Mouse (Mus musculus) heart, embryonic 12.5 days (tissue): Measurements from ENCODE around the gene Ebf1. TPM values are rescaled to one million over a fixed set of nuclear protein-coding genes. Genes with fewer than 3 reads are reported as not detected.

Experiments used
- ATAC-seq: fragments of 200-750 bp; cut with Nextera tagmentation; 2 replicates; pipeline ENCODE4 v1.8.0; 2017; ENCODE audit warnings: moderate TSS enrichment, moderate library complexity; ENCODE audit not compliant: insufficient number of reproducible peaks, low FRiP score
- H3K27ac ChIP-seq: fragments of 300-500 bp; sonication (generic); 2 replicates; pipeline ENCODE4 v1.5.1; 2016; ENCODE audit warnings: mild to moderate bottlenecking, moderate library complexity; ENCODE audit not compliant: poor library complexity, severe bottlenecking
- H3K27me3 ChIP-seq: fragments of 300-500 bp; sonication (generic); replicated peaks from 2 replicates; pipeline ENCODE4 v1.6.1; 2016; ENCODE audit warnings: mild to moderate bottlenecking, moderate library complexity
- H3K36me3 ChIP-seq: fragments of 300-500 bp; sonication (generic); 2 replicates; pipeline ENCODE4 v1.6.1; 2016; ENCODE audit warnings: mild to moderate bottlenecking, moderate library complexity
- H3K4me1 ChIP-seq: fragments of 300-500 bp; sonication (generic); replicated peaks from 2 replicates; pipeline ENCODE4 v1.6.1; 2016; ENCODE audit warnings: mild to moderate bottlenecking
- H3K4me2 ChIP-seq: fragments of 300-500 bp; sonication (generic); 2 replicates; pipeline ENCODE4 v1.6.1; 2016; ENCODE audit warnings: mild to moderate bottlenecking, moderate library complexity
- H3K4me3 ChIP-seq: fragments of 300-500 bp; sonication (generic); 2 replicates; pipeline ENCODE4 v1.5.1; 2016; ENCODE audit warnings: mild to moderate bottlenecking
- H3K9ac ChIP-seq: fragments of 300-500 bp; sonication (generic); 2 replicates; pipeline ENCODE4 v1.6.1; 2016; ENCODE audit warnings: mild to moderate bottlenecking, moderate library complexity
- H3K9me3 ChIP-seq: fragments of 300-500 bp; sonication (generic); replicated peaks from 2 replicates; pipeline ENCODE4 v1.6.1; 2016; ENCODE audit warnings: mild to moderate bottlenecking, moderate library complexity
- WGBS: fragments of 180-500 bp; shearing (Covaris S2); methylation state at CpG from one replicate; pipeline ENCODE4 v1.1.7; 2016; 5-methylcytosine and 5-hydroxymethylcytosine counted together
- polyA plus RNA-seq: library from polyadenylated mRNA; unstranded; fragments of >200 nt; fragmentation: Nextera tagmentation; extraction: Ambion mirVana; gene quantifications from 2 replicates; pipeline ENCODE4 v1.2.1, GENCODE M21; 2016

The Ebf1 gene
- polyA plus RNA-seq, 1 experiment from 2014 or later: 13.9 TPM

GRCm38 (mm10) chr11:44665741-44666531 is 48.8 kb downstream of the Ebf1 start:
- Histone ChIP-seq H3K4me3 (no peak overlapping the region), H3K4me2 (peak overlapping the region; percentile 72), H3K27me3 (no peaks in the 10 kb centered on the region), H3K9me3 (no peaks in the 10 kb centered on the region), H3K27ac (peak overlapping the region; percentile 72), H3K9ac (no peak overlapping the region), H3K36me3 (no peaks in the 10 kb centered on the region), H3K4me1 (peaks cover 31% of the 10 kb centered on the region)
- WGBS: 44% methylated on average over 7 of the region's 7 CpGs
- ATAC-seq: no peak

- Histone ChIP-seq H3K36me3 (no peaks in the 10 kb centered on the region), H3K4me1 (peaks cover 30% of the 10 kb centered on the region)
- 40% methylated on average over 4 of the region's 4 CpGs for WGBS
Measured at GRCm38 (mm10) chr11:44666741-44667140, 49.6 kb downstream of the Ebf1 start.

GRCm38 (mm10) chr11:44681306-44681705 is 64.2 kb downstream of the Ebf1 start:
- WGBS: 67% methylated on average over 2 of the region's 2 CpGs

More at GRCm38 (mm10) chr11:44666741-44667140, 49.6 kb downstream of the Ebf1 start:
- no peak overlapping the region for H3K4me2 ChIP-seq
- no peak overlapping the region for H3K9ac ChIP-seq
- ATAC-seq: no peak
- no peak overlapping the region for H3K4me3 ChIP-seq
- no peak overlapping the region for H3K27ac ChIP-seq
- H3K27me3 ChIP-seq: no peaks in the 10 kb centered on the region
- H3K9me3 ChIP-seq: no peaks in the 10 kb centered on the region

GRCm38 (mm10) chr11:44681995-44682394 is 64.9 kb downstream of the Ebf1 start:
- Histone ChIP-seq H3K36me3 (no peaks in the 10 kb centered on the region), H3K4me3 (no peak overlapping the region), H3K9ac (no peak overlapping the region), H3K4me2 (no peak overlapping the region), H3K27me3 (no peaks in the 10 kb centered on the region), H3K9me3 (no peaks in the 10 kb centered on the region), H3K4me1 (peaks cover 24% of the 10 kb centered on the region), H3K27ac (no peak overlapping the region)
- ATAC-seq: no peak
- WGBS: 89% methylated on average over 4 of the region's 4 CpGs

More at GRCm38 (mm10) chr11:44681306-44681705, 64.2 kb downstream of the Ebf1 start:
- no peak overlapping the region for H3K4me3 ChIP-seq
- peaks cover 24% of the 10 kb centered on the region for H3K4me1 ChIP-seq
- no peaks in the 10 kb centered on the region for H3K27me3 ChIP-seq
- no peaks in the 10 kb centered on the region for H3K9me3 ChIP-seq
- no peak overlapping the region for H3K4me2 ChIP-seq
- ATAC-seq: no peak
- no peak overlapping the region for H3K9ac ChIP-seq
- no peak overlapping the region for H3K27ac ChIP-seq
- no peaks in the 10 kb centered on the region for H3K36me3 ChIP-seq

- Histone ChIP-seq H3K4me2 (peak overlapping the region; percentile 7; the same call in 1 of the 2 replicates), H3K4me1 (peaks cover 24% of the 10 kb centered on the region), H3K4me3 (no peak overlapping the region), H3K9me3 (no peaks in the 10 kb centered on the region), H3K27ac (no peak overlapping the region), H3K9ac (no peak overlapping the region), H3K27me3 (no peaks in the 10 kb centered on the region), H3K36me3 (no peaks in the 10 kb centered on the region)
- 45% methylated on average over 18 of the region's 18 CpGs for WGBS
- no peak for ATAC-seq
Measured at GRCm38 (mm10) chr11:44682703-44683539, 65.8 kb downstream of the Ebf1 start.

GRCm38 (mm10) chr11:44684486-44685076 is 67.5 kb downstream of the Ebf1 start:
- no peak for ATAC-seq
- Histone ChIP-seq H3K27me3 (no peaks in the 10 kb centered on the region), H3K9ac (peak overlapping the region; percentile 45; the same call in 1 of the 2 replicates), H3K4me1 (peaks cover 30% of the 10 kb centered on the region), H3K4me2 (peak overlapping the region; percentile 49), H3K4me3 (no peak overlapping the region), H3K27ac (peak overlapping the region; percentile 45), H3K9me3 (no peaks in the 10 kb centered on the region), H3K36me3 (no peaks in the 10 kb centered on the region)
- WGBS: 46% methylated on average over 20 of the region's 20 CpGs

- H3K9me3 ChIP-seq: no peaks in the 10 kb centered on the region
- 28% methylated on average over 3 of the region's 3 CpGs for WGBS
- peak overlapping the region; percentile 45; the same call in 1 of the 2 replicates for H3K27ac ChIP-seq
- no peak for ATAC-seq
- H3K4me2 ChIP-seq: peak overlapping the region; percentile 49; the same call in 1 of the 2 replicates
- no peaks in the 10 kb centered on the region for H3K36me3 ChIP-seq
- no peak overlapping the region for H3K9ac ChIP-seq
- H3K27me3 ChIP-seq: no peaks in the 10 kb centered on the region
- no peak overlapping the region for H3K4me3 ChIP-seq
- H3K4me1 ChIP-seq: peaks cover 35% of the 10 kb centered on the region
Measured at GRCm38 (mm10) chr11:44685129-44685528, 68.0 kb downstream of the Ebf1 start.

- H3K9me3 ChIP-seq: no peaks in the 10 kb centered on the region
- peaks cover 37% of the 10 kb centered on the region for H3K4me1 ChIP-seq
- no peaks in the 10 kb centered on the region for H3K36me3 ChIP-seq
- H3K27me3 ChIP-seq: no peaks in the 10 kb centered on the region
- peak overlapping the region; percentile 31; the same call in 1 of the 2 replicates for H3K9ac ChIP-seq
- peak overlapping the region; percentile 53 for H3K4me2 ChIP-seq
- peak overlapping the region; percentile 30 for H3K4me3 ChIP-seq
- no peak for ATAC-seq
- WGBS: 26% methylated on average over 21 of the region's 21 CpGs
- 0 out of 2 replicates have a peak overlapping the region, but pooled peaks have one; percentile 25 for H3K27ac ChIP-seq
Measured at GRCm38 (mm10) chr11:44685911-44686361, 68.8 kb downstream of the Ebf1 start.

GRCm38 (mm10) chr11:44686378-44686777 is 69.3 kb downstream of the Ebf1 start:
- no peaks in the 10 kb centered on the region for H3K27me3 ChIP-seq
- H3K36me3 ChIP-seq: no peaks in the 10 kb centered on the region
- no peak overlapping the region for H3K9ac ChIP-seq
- ATAC-seq: no peak
- WGBS: 67% methylated on average over 12 of the region's 12 CpGs
- H3K9me3 ChIP-seq: no peaks in the 10 kb centered on the region
- peaks cover 35% of the 10 kb centered on the region for H3K4me1 ChIP-seq
- H3K4me3 ChIP-seq: no peak overlapping the region
- no peak overlapping the region for H3K27ac ChIP-seq
- peak overlapping the region; percentile 53 for H3K4me2 ChIP-seq

- no peak overlapping the region for H3K9ac ChIP-seq
- H3K27me3 ChIP-seq: no peaks in the 10 kb centered on the region
- no peak for ATAC-seq
- peaks cover 33% of the 10 kb centered on the region for H3K4me1 ChIP-seq
- no peaks in the 10 kb centered on the region for H3K36me3 ChIP-seq
- H3K4me3 ChIP-seq: no peak overlapping the region
- H3K4me2 ChIP-seq: no peak overlapping the region
- H3K27ac ChIP-seq: no peak overlapping the region
- whole genome bisulfite sequencing: 50% methylated on average over 3 of the region's 3 CpGs
- no peaks in the 10 kb centered on the region for H3K9me3 ChIP-seq
Measured at GRCm38 (mm10) chr11:44688542-44688941, 71.4 kb downstream of the Ebf1 start.
